Mouse (Mus musculus) kidney, postnatal 0 days (tissue): ENCODE measurements around the gene Lrmp. TPM values are rescaled to one million over a fixed set of nuclear protein-coding genes. Genes with fewer than 3 reads are reported as not detected.

ENCODE experiments used
- ATAC-seq: fragments of 200-750 bp; cut with Nextera tagmentation; replicated peaks from 2 replicates; pipeline ENCODE4 v1.8.0; 2017; ENCODE audit warnings: low read depth, moderate number of reproducible peaks, moderate TSS enrichment, moderate library complexity; ENCODE audit not compliant: low FRiP score
- DNase-seq: peaks from one replicate; pipeline ENCODE4 v3.0.0-alpha.2; 2016; ENCODE audit warnings: low spot score
- H3K27ac ChIP-seq: fragments of 300-500 bp; sonication (generic); 2 replicates; pipeline ENCODE4 v1.5.1; 2014; ENCODE audit warnings: mild to moderate bottlenecking
- H3K27me3 ChIP-seq: fragments of 300-500 bp; sonication (generic); 2 replicates; pipeline ENCODE4 v1.6.1; 2014; ENCODE audit warnings: low read length, mixed read lengths; ENCODE audit not compliant: insufficient read depth
- H3K36me3 ChIP-seq: fragments of 300-500 bp; sonication (generic); 2 replicates; pipeline ENCODE4 v1.6.1; 2014; ENCODE audit warnings: low read length, mixed read lengths; ENCODE audit not compliant: insufficient read depth
- H3K4me1 ChIP-seq: fragments of 300-500 bp; sonication (generic); replicated peaks from 2 replicates; pipeline ENCODE4 v1.6.1; 2014; ENCODE audit warnings: antibody characterized with exemption, low read length, mixed read lengths; ENCODE audit not compliant: insufficient read depth
- H3K4me2 ChIP-seq: fragments of 300-500 bp; sonication (generic); 2 replicates; pipeline ENCODE4 v1.6.1; 2014; ENCODE audit warnings: mild to moderate bottlenecking, low read length, moderate library complexity, mixed read lengths
- H3K4me3 ChIP-seq: fragments of 300-500 bp; sonication (generic); replicated peaks from 2 replicates; pipeline ENCODE4 v1.5.1; 2014; ENCODE audit warnings: low read depth, low read length
- H3K9ac ChIP-seq: fragments of 300-500 bp; sonication (generic); 2 replicates; pipeline ENCODE4 v1.6.1; 2014; ENCODE audit warnings: low read depth, low read length
- H3K9me3 ChIP-seq: fragments of 300-500 bp; sonication (generic); replicated peaks from 2 replicates; pipeline ENCODE4 v1.6.1; 2016; ENCODE audit warnings: low read length, inconsistent platforms, mixed read lengths
- CTCF ChIP-seq: IDR thresholded peaks from 2 replicates; pipeline ENCODE4 v1.5.1; 2016; ENCODE audit warnings: antibody characterized with exemption, low read depth, mild to moderate bottlenecking, moderate library complexity
- WGBS: fragments of 180-500 bp; shearing (Covaris S2); extraction: QIAGEN DNeasy Blood & Tissue Kit; methylation state at CpG from one replicate; pipeline ENCODE4 v1.1.7; 2014; 5-methylcytosine and 5-hydroxymethylcytosine counted together
- polyA plus RNA-seq: library from polyadenylated mRNA; unstranded; fragments of >200 nt; fragmentation: Nextera tagmentation; extraction: Ambion mirVana; gene quantifications from 2 replicates; pipeline ENCODE4 v1.2.1, GENCODE M21; 2015

The Lrmp gene
- polyA plus RNA-seq, 1 experiment from 2014 or later: 1.0 TPM

DNA sequence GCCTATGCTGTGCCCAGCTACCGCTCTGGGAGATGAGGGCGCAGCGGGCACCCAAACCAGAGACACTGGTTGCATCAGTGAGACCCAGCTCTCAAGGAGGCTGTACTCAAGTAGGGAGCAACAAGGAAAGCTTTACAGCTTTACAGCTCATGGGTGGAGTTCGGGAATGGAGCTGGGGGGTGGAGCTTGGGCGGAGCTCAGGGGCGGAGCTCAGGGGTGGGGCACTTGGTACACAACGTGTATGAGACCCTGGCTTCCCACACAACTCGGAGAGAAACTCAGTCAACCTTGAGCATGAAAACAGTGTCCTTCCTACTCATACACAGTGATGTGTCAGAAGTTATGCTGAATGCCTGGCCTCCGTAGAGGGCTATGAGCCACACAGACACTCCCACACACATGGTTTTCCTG is 60.1 kb downstream of the Lrmp start:
- Histone ChIP-seq H3K36me3 (no peaks in the 10 kb centered on the region), H3K9me3 (no peaks in the 10 kb centered on the region), H3K4me3 (no peak overlapping the region), H3K27me3 (no peaks in the 10 kb centered on the region), H3K27ac (no peak overlapping the region), H3K4me2 (peak overlapping the region; percentile 25), H3K4me1 (peaks cover 9% of the 10 kb centered on the region), H3K9ac (no peak overlapping the region)
- peak; percentile 54 for DNase-seq
- ATAC-seq: peak; percentile 41; the same call in 1 of the 2 replicates
- no peak for TF ChIP-seq CTCF
- 30% methylated on average over 9 of the region's 9 CpGs for WGBS

DNA sequence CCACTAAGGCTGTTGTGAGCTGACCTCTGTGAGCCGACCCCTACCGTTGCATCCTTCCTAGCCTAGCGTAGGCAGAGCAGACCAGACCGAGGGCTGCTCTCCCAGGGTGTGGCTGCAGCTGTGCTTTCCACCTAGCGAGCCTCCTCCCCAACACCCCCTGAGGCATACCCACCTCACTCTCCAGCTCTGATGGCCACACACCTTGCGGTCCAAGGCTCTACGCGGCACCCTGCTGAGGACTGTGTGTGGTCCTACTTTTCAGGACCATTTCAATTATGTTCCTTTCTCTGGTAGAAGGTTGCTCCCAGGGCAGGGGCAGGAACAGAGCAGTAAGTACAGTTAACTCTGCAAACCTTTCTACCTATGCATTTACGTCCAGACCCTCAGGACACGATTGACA is 61.0 kb downstream of the Lrmp start:
- H3K36me3 ChIP-seq: no peaks in the 10 kb centered on the region
- H3K9ac ChIP-seq: no peak overlapping the region
- H3K4me3 ChIP-seq: no peak overlapping the region
- DNase-seq (no peak), ATAC-seq (no peak)
- no peaks in the 10 kb centered on the region for H3K9me3 ChIP-seq
- no peak overlapping the region for H3K27ac ChIP-seq
- no peaks in the 10 kb centered on the region for H3K27me3 ChIP-seq
- TF ChIP-seq CTCF: no peak
- H3K4me1 ChIP-seq: peaks cover 9% of the 10 kb centered on the region
- no peak overlapping the region for H3K4me2 ChIP-seq
- WGBS: 59% methylated on average over 10 of the region's 10 CpGs

DNA sequence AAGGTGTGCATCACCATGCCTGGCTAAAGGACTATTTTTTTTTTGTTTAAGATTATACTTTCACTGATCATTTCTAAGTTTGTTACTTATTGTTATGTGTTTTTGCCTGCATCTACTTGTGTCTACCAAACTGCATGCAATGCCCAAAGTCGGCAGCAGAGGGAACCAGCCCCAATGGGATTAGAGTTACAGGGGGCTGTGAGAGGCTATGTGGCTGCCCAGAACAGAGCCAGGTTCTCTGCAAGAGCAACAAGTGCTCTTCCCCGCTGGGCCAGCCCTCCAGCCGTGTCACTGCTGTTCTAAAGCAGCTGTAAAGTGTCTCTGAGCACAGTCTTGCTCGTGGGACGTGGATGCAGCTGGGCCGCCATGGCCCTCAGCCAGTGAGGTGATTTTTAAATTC is 64.2 kb downstream of the Lrmp start:
- WGBS: 25% methylated on average over 6 of the region's 6 CpGs
- no peaks in the 10 kb centered on the region for H3K27me3 ChIP-seq
- no peak overlapping the region for H3K4me2 ChIP-seq
- DNase-seq (peak; percentile 77), ATAC-seq (0 out of 2 replicates have a peak, but pooled peaks have one; percentile 30)
- TF ChIP-seq CTCF: peak; percentile 81
- H3K4me3 ChIP-seq: no peak overlapping the region
- H3K27ac ChIP-seq: no peak overlapping the region
- H3K36me3 ChIP-seq: no peaks in the 10 kb centered on the region
- H3K4me1 ChIP-seq: no peaks in the 10 kb centered on the region
- H3K9ac ChIP-seq: no peak overlapping the region
- no peaks in the 10 kb centered on the region for H3K9me3 ChIP-seq

DNA sequence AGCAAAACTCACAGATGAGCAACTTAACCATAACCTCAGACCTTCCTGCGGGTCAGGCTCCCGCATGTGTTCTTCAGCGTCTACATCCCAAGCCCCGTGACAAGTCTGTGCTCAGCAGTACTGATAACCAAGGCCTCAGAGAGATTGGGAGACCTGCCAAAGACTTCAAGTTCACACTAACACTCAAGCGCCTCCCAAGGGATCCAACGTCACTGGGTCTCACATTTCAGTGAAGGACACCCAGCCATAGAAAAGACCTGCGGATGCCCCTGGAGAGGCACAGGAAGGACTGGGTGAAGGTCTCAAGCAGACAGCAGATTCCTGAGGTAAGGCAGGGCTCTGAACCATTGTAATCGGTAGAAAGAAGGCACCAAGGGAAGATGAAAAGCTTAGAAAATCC is 66.6 kb downstream of the Lrmp start:
- no peak overlapping the region for H3K4me2 ChIP-seq
- H3K9me3 ChIP-seq: no peaks in the 10 kb centered on the region
- H3K9ac ChIP-seq: no peak overlapping the region
- H3K27me3 ChIP-seq: no peaks in the 10 kb centered on the region
- no peak for TF ChIP-seq CTCF
- no peak overlapping the region for H3K27ac ChIP-seq
- ATAC-seq (no peak), DNase-seq (peak; percentile 48)
- 56% methylated on average over 8 of the region's 8 CpGs for WGBS
- no peaks in the 10 kb centered on the region for H3K4me1 ChIP-seq
- H3K36me3 ChIP-seq: no peaks in the 10 kb centered on the region
- no peak overlapping the region for H3K4me3 ChIP-seq

DNA sequence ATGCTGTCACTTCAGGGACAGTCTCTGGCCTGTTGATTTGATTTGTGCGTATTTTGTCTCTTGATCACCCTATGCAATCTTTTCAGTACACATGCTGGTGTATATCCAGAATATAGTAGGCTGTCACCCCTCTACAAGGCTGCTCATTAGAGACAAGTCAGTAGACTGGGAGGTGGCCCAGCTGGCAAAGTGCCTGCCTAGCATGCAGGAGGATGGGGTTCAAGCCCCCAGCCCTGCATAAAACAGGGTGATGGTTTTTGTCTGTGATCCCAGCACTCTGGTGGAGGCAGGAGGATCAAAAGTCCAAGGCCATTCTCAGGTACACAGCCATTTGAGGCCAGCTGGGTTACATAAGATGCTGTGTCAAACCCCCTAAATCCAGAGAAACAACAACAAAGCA is 70.6 kb downstream of the Lrmp start:
- ATAC-seq (no peak), DNase-seq (no peak)
- TF ChIP-seq CTCF: no peak
- Histone ChIP-seq H3K36me3 (no peaks in the 10 kb centered on the region), H3K27ac (no peak overlapping the region), H3K9me3 (no peaks in the 10 kb centered on the region), H3K4me1 (no peaks in the 10 kb centered on the region), H3K4me2 (no peak overlapping the region), H3K9ac (no peak overlapping the region), H3K4me3 (no peak overlapping the region), H3K27me3 (no peaks in the 10 kb centered on the region)
- WGBS: 79% methylated on average over 1 of the region's 1 CpGs

DNA sequence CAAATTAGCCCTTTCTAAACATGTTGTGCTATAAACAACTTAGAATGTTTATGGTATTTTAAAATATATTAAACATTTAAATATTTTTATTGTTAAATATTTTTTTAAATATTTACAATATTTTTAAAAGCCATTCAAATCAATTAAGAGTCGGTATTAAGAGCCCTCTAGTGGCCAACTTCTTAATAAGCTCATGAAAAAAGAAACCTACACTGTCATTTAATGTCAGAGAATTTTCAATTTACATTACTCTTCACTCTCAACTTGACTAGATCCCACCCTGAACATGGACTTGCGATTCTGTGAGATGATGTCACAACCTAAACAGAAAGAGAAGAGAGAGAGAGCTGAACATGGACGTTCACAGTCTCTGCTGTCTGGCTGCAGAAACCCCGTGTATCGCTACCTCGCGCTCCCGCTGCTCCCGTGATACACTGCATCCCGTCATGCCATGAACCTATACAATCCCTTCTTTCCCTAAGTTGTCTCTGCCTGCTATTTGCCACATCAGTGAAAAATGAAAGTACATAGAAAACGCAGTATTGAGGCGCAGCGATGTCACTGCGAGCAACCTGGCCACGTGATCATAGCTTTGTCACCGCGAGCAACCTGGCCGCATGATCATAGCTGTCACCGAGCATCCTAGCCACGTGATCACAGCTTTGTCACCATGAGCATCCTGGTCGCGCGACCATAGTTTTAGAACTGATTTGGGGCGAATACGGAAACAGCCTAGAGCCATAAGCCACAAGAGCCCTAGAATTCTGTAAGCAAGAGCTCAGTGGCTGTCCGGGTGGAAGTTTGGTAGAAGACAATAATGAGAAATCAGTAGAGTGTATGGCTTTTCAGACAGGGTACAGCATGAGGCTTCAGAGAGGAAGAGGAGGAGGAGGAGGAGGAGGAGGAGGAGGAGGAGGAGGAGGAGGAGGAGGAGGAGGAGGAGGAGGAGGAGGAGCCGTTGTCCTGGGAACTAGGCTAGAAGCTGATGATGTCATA is 71.9 kb downstream of the Lrmp start:
- no peak overlapping the region; the same call in 1 of the 2 replicates for H3K4me3 ChIP-seq

More for the DNA sequence above, 71.9 kb downstream of the Lrmp start:
- H3K4me2 ChIP-seq: peak overlapping the region; percentile 50
- H3K36me3 ChIP-seq: no peaks in the 10 kb centered on the region
- H3K27me3 ChIP-seq: no peaks in the 10 kb centered on the region
- 52% methylated on average over 27 of the region's 27 CpGs for WGBS
- DNase-seq: peak; percentile 80
- 0 out of 2 replicates have a peak overlapping the region, but pooled peaks have one; percentile 18 for H3K9ac ChIP-seq
- H3K4me1 ChIP-seq: no peaks in the 10 kb centered on the region
- no peak overlapping the region for H3K27ac ChIP-seq
- ATAC-seq: peak; percentile 62; the same call in 1 of the 2 replicates
- peak; percentile 49 for TF ChIP-seq CTCF
- H3K9me3 ChIP-seq: no peaks in the 10 kb centered on the region
